Mouse (Mus musculus): ENCODE measurements around the gene AU021092. TPM values are rescaled to one million over a fixed set of nuclear protein-coding genes. Genes with fewer than 3 reads are reported as not detected.
"Not testable (repeated sequence)": the region's sequence is repeated elsewhere in the genome, so short reads cannot be mapped to it uniquely, and the experiment has no call there.

AU021092 gene
- 1 to 10 TPM; 5.2 to 6.2 (median 5.6) TPM for total RNA-seq (2022)

DNA sequence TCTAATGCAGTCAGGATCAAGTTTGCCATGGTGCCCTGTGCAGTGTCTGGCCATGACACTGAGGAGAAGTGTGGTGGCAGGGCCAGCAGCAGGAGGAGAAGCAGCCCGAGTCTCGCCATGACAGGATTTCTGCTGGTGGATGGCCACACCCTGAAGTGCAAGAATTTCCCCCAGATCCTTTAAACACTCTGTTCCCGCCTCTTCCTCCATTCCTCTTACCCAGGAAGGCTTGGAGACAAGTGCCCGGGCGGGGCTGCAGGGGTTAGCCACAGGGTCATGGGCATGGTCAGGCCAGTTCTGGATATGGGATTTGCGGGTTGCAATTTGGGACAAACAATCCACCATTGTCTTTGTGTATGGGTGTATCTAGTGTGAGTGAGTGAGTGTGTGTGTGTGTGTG, at the start of gene AU021092:
AU021092 (minus strand) TSS at position 160 of the 400 bp plus-strand sequence.
- DNase-seq (ENCODE audit: low spot score in 2 of 2): no peak

GRCm38 (mm10) chr16:5271411-5272035, 49.4 kb upstream of the AU021092 start:
- DNase-seq (ENCODE audit: low spot score in 2 of 2): no peak

DNA sequence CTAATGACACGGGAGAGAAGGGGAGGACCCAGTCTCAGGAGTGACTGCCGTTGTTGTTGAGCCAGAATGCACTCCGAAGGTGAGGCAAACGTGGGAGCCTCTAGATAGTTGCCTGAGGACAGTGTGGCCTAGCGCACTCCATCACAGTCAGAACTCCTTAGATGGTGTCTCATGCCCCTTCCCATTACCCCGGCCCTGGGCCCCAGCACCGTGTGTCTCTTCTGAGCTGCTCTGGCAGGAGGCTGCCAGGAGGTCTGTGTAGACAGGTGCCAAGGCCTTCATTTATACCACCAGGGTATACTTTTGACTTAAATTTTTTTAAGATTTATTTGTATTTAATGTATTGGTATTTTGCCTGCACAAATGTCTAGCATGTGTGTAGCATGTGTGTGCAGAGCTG, 41.8 kb upstream of the AU021092 start:
- DNase-seq (ENCODE audit: low spot score in 2 of 2): no peak

DNA sequence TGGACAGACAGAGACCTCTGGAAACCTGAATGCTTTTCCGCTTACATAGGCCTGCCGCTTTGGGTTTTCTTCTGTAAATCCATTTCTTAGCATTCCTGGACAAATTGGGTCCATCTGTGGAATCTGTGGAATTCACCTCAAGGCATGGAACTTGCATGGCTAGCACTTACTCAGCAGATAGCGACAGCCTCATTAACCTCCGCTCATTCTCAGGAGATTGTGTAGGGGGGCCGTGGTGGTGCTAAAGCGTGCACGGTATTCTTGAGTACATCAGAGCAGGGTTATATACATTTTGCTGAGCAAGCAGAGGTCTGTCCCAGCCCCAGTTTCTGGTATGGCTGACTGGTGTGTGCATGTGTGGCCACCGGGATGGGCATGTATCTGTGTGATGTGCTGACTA, 41.1 kb upstream of the AU021092 start:
- no peak for DNase-seq (ENCODE audit: low spot score in 2 of 2)

GRCm38 (mm10) chr16:5255779-5256496, 33.8 kb upstream of the AU021092 start, which contains the start of gene Eef2kmt:
TSS of gene Eef2kmt (minus strand) at chr16:5255983.
- DNase-seq (ENCODE audit: low spot score in 2 of 2): peak; percentile 96 to 97

- no peak for DNase-seq (ENCODE audit: low spot score in 2 of 2)
These were observed 33.1 kb upstream of the AU021092 start for GRCm38 (mm10) chr16:5255081-5255740.

DNA sequence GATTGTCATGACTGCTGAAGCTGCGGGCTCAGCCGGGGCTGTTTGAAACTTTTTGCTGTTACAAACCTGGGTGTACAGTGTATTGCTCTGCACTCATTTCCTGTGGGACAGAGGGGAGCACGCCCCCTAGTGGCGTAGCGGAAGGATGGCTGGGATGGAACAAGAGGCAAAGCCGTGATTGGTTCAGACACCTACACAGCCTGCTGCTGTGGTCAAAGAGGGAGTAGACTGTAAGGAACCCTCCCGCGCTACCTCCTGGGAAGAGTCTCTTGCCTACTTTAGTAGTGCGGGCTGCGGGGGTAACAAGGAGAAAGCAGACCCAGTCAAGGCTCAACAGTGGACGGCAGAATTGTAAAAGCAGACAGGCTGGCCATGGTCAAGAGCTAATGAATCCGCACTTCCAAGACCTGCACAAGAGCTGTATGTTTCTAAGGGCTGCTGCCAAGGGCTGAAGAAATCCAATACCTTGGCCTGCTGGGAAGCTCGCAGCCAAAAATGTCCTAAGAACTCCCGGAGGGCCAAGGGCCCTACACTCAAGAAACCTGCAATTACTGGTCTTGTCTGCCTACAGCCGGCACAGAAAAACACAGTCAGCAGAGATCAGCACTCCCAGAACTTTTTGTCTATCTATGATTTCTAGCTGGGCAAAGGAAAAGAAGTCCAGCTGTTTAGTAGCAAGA, 32.4 kb upstream of the AU021092 start:
- peak; percentile 45 to 48 for DNase-seq (ENCODE audit: low spot score in 2 of 2)

DNA sequence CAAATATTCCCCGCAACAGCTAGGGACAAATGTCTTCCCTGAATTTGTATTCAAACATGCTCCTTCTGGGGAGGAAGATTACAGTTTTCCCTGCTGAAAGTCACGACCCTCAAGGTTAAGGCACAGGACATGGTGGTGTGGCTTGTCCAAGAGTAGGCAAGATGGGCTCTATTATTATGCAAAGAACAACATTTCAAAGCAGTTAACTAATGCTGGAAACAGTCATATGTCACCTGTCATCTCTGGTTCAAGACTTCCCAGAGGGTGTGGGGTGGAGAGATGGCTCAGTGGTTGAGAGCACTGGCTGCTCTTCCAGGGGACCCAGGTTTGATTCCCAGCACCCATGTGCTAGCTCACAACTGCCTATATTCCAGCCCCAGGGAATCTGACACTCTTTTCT, 30.2 kb upstream of the AU021092 start:
- DNase-seq (ENCODE audit: low spot score in 2 of 2): no peak

- DNase-seq (ENCODE audit: low spot score in 2 of 2): no peak
These were observed 28.8 kb upstream of the AU021092 start for GRCm38 (mm10) chr16:5250891-5251290.

GRCm38 (mm10) chr16:5244411-5244810, 22.3 kb upstream of the AU021092 start:
- DNase-seq (ENCODE audit: low spot score in 2 of 2): peak in 1 of 2 experiments; percentile 42

GRCm38 (mm10) chr16:5242882-5243281, 20.8 kb upstream of the AU021092 start:
- DNase-seq (ENCODE audit: low spot score in 2 of 2): no peak

DNA sequence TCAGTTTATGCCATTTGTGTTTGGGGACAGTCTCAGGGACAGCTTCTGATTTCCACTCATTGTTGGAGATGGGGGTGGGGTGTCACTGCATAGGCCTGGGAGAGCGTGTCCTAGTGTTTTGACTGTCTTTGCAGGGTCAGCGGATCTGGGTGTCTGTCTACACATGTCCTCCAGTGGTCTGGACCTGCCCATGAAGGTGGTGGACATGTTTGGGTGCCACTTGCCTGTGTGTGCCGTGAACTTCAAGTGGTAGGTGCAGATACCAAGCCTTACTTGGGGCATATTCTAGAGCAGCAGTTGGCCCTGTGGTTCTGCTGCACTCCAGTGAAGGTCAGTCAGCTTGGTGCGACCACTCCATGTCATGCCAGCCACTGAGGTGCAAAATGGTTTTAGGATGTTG, 20.3 kb upstream of the AU021092 start:
- DNase-seq (ENCODE audit: low spot score in 2 of 2): no peak

- peak; percentile 89 to 93 for DNase-seq (ENCODE audit: low spot score in 2 of 2)
These were observed 11.6 kb upstream of the AU021092 start, which contains the start of gene Alg1 for GRCm38 (mm10) chr16:5233418-5234313. TSS of gene Alg1 (plus strand) at chr16:5233621.

DNA sequence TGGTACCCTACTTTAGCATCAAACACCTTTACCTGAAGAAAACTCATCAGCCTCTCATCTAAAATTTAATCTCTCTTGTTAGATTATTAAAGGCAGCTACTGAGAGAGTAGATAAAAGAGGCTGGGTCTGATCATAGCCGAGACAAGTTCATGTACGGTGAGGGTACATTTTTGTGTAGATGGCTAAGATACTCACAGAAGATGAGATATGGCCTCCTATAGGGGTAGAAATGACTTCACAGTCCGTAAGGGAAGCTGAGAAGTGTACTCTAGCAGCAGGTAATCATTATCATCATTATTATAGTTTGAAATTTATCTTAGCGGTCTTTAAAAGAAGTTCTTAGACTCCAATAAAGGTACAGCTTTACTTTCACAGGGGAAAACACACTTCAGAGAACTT, 10.9 kb upstream of the AU021092 start:
- no peak for DNase-seq (ENCODE audit: low spot score in 2 of 2)

DNA sequence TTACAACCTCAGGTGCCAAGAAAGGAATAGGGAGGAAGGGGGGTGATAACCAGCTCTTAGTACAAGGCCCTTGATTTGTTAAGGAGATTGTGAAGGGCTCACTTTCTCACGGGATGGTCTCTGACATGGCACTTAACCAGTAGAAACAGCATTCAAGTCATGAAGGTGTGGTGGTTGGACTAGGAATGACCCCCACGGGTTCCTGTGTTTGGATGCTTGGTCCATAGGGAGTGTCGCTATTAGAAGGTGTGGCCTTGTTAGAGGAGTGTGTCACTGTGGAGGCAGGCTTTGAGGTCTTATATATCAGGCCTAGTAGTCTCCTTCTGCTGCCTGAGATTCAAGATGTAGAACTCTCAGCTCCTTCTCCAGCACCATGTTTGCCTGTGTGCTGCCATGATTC, 6.0 kb upstream of the AU021092 start:
- DNase-seq (ENCODE audit: low spot score in 2 of 2): not testable (repeated sequence)

DNA sequence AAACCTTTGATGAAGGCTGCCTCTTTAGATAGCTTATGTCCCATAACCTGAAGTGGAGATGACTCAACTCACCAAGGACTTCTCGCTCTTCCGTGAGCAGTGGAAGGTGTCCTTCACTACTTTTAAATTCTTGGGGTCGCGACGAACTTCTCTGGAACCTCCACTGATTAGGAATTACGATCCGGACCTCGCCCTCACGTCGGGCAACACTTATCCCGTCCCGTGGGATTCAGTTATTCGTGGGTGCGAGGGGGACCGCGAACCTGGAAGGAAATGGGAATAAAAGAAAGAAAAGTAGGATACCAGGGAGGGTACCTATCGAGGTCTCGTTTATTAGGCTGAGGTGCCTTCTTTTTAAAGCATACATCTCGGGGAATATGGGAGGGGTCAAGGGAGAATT, 5.4 kb upstream of the AU021092 start:
- DNase-seq (ENCODE audit: low spot score in 2 of 2): not testable (repeated sequence)

DNA sequence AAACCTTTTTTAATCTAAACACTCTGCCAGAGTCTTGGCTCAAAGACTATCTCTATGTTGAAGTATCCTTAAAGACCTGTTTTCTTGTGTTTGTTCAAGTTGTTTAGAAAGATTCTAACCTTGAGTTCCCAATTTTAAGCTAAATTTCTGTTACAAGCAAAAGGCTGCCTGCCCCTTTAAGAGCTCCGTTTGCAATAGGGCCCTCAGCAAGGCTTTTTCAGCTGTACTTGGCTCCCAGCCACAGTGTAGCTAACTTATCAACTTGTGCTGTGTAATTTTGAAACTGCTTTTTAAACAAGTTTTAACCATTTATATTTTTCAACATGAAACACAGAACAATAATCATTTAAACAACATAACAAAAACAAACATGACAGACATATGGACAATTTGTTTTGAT, 4.4 kb upstream of the AU021092 start:
- DNase-seq (ENCODE audit: low spot score in 2 of 2): not testable (repeated sequence)

- no peak for DNase-seq (ENCODE audit: low spot score in 2 of 2)
These were observed 696 bp downstream of the AU021092 start for GRCm38 (mm10) chr16:5221403-5221802.

DNA sequence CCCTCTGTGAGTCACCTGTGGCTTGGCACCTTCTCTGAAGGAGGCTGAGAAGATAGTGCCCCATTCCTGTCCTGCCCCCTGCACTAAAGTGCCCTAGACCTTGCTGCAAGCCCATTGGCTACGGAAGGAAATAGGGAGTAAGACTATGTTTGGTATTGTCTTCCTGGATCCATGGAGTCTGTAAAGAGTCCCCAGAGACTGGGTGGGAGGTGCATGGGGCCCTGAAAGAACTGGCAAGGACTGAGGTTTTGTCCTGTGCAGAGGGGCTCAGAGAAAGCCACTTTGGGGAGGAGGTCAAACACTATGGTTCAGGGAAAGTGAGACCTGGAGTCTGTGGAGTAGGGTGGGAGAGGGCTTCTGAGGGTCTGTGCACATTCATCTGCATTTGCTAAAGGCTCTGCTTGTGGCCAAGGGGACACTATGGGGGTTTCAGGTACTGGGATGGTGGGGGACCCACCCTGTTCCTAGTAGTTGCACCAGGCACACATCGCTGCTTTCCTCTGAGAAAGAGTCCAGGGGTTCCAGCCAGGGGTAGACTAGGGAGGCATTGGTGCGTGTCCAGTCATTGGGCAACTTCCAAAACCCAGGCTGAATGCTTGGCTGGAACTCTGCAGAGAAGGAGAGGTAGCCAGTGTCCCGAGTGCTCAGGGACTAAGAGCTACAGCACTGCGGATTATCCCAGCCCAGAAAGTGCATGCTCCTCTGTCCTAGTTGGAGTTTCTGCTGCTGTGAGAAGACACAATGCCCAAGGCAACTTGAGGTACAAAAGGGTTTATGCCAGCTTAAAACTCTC, 4.6 kb downstream of the AU021092 start:
- DNase-seq (ENCODE audit: low spot score in 2 of 2): no peak

DNA sequence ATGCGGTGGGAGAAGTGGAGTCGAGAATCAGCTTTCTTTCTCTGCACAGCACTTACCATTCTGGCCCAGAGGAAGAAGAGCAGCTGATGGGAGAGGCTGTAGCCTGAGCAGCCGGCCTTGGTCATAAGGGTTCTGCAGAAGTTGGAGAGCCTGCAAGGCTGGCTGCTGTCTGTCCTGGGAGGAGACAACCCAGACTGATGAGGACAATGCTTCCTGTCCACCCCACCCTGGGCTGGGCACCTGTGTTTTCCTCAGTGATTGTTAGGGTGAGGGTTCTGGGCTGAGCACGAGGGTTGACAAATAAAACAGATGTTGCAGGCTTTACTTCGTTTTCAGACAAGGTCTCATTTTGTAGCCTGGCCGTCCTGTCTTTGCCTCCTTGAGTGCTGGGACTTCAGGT, 5.4 kb downstream of the AU021092 start:
- DNase-seq (ENCODE audit: low spot score in 2 of 2): no peak

Data from layer of hippocampus, adult 8-10 months (tissue).